Mouse (Mus musculus) hindbrain, embryonic 12.5 days (tissue): ENCODE results near the gene Alx3. TPM values are rescaled to one million over a fixed set of nuclear protein-coding genes. Genes with fewer than 3 reads are reported as not detected.
"Not testable (repeated sequence)": the region's sequence is repeated elsewhere in the genome, so short reads cannot be mapped to it uniquely, and the experiment has no call there.

Source experiments
- ATAC-seq: fragments of 200-750 bp; cut with Nextera tagmentation; 2 replicates; pipeline ENCODE4 v1.8.0; 2017; ENCODE audit warnings: moderate TSS enrichment; ENCODE audit not compliant: low FRiP score
- H3K27ac ChIP-seq: fragments of 300-500 bp; sonication (generic); 2 replicates; pipeline ENCODE4 v1.5.1; 2016; ENCODE audit warnings: mild to moderate bottlenecking
- H3K27me3 ChIP-seq: fragments of 300-500 bp; sonication (generic); 2 replicates; pipeline ENCODE4 v1.6.1; 2016; ENCODE audit warnings: mild to moderate bottlenecking
- H3K36me3 ChIP-seq: fragments of 300-500 bp; sonication (generic); 2 replicates; pipeline ENCODE4 v1.6.1; 2016; ENCODE audit warnings: mild to moderate bottlenecking
- H3K4me1 ChIP-seq: fragments of 300-500 bp; sonication (generic); 2 replicates; pipeline ENCODE4 v1.6.1; 2016
- H3K4me2 ChIP-seq: fragments of 300-500 bp; sonication (generic); replicated peaks from 2 replicates; pipeline ENCODE4 v1.6.1; 2016; ENCODE audit warnings: mild to moderate bottlenecking
- H3K4me3 ChIP-seq: fragments of 300-500 bp; sonication (generic); 2 replicates; pipeline ENCODE4 v1.5.1; 2016; ENCODE audit warnings: mild to moderate bottlenecking
- H3K9ac ChIP-seq: fragments of 300-500 bp; sonication (generic); 2 replicates; pipeline ENCODE4 v1.6.1; 2016; ENCODE audit warnings: mild to moderate bottlenecking, moderate library complexity
- H3K9me3 ChIP-seq: fragments of 300-500 bp; sonication (generic); replicated peaks from 2 replicates; pipeline ENCODE4 v1.6.1; 2016; ENCODE audit warnings: mild to moderate bottlenecking
- WGBS: fragments of 180-500 bp; shearing (Covaris S2); methylation state at CpG from one replicate; pipeline ENCODE4 v1.1.7; 2016; 5-methylcytosine and 5-hydroxymethylcytosine counted together
- polyA plus RNA-seq: library from polyadenylated mRNA; unstranded; fragments of >200 nt; fragmentation: Nextera tagmentation; extraction: Ambion mirVana; gene quantifications from 2 replicates; pipeline ENCODE4 v1.2.1, GENCODE M21; 2016

Gene Alx3
- polyA plus RNA-seq, 1 experiment from 2014 or later = 0.40 TPM

DNA sequence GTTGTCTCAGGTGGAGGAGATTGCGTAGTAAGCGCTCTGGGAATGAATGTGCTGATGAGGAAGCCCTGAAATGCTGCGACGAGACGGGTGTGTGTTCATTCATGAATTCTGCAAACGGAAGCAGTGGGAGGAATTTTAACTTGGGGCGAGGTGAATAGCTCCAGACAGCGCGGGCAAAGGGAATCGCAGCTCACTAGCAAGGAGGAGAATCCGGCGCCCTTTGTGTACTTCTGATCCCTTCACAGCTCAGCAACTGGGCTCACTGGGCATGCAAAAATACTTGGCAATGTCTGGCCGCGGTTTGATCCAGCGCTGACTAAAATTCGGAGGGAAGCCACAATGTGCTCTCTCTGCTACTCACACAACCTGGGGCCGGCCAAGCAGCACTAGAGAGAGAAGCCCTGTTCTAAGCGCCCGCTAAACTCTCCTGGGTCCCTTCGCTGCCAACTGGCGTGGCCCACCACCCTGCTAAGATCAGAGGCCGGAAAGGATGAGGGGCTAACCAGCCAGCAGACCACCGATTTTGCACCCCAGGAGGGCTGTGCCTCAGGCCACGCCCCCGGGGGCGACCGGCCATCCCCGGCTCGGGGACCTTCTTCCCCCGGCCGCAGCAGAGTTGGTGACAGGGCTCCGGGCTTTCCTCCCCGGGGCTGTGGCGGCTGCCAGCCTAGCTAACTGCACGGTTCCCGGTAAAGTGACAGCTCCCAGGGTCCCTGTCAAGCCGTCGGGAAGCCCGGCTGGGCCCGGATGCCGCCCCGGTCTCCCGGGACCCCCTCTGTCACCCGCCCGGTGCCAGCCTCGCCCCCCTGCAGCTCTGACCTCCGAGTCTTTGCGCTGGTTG, 36.1 kb downstream of the Alx3 start, which contains the start of gene Gm10961:
Gene Gm10961 (plus strand): TSS at position 641 of the 841 bp plus-strand sequence.
- Histone ChIP-seq H3K27ac (peak within 1 kb of the TSS; percentile 97), H3K4me1 (peaks cover 15% of the 10 kb centered on the region), H3K27me3 (no peaks in the 10 kb centered on the region), H3K9ac (peak within 1 kb of the TSS; percentile 93), H3K9me3 (no peaks in the 10 kb centered on the region), H3K36me3 (peaks cover 36% of the 10 kb centered on the region), H3K4me3 (peak within 1 kb of the TSS; percentile 87), H3K4me2 (peak within 1 kb of the TSS; percentile 70)
- WGBS = 1% methylated on average over 48 of the region's 48 CpGs
- ATAC-seq = peak; percentile 86

- Histone ChIP-seq H3K4me3 (peak within 1 kb of the TSS; percentile 87), H3K4me2 (peak within 1 kb of the TSS; percentile 70), H3K9ac (peak within 1 kb of the TSS; percentile 93), H3K27me3 (no peaks in the 10 kb centered on the region), H3K27ac (peak within 1 kb of the TSS; percentile 97), H3K36me3 (peaks cover 29% of the 10 kb centered on the region), H3K9me3 (no peaks in the 10 kb centered on the region), H3K4me1 (peaks cover 15% of the 10 kb centered on the region)
- WGBS = under 1% methylated on average over 35 of the region's 35 CpGs
- peak; percentile 93 for ATAC-seq
Observed at GRCm38 (mm10) chr3:107631523-107631958, 36.7 kb downstream of the Alx3 start, which contains the start of gene Strip1. Gene Strip1, minus strand, starts transcription at chr3:107631694.

- no peak overlapping the region for H3K4me3 ChIP-seq
- H3K36me3 ChIP-seq = peaks cover 17% of the 10 kb centered on the region
- no peak overlapping the region for H3K9ac ChIP-seq
- H3K27ac ChIP-seq = no peak overlapping the region
- H3K9me3 ChIP-seq = no peaks in the 10 kb centered on the region
- H3K27me3 ChIP-seq = no peaks in the 10 kb centered on the region
- no peak for ATAC-seq
- H3K4me1 ChIP-seq = peaks cover 15% of the 10 kb centered on the region
- 94% methylated on average over 4 of the region's 4 CpGs for WGBS
- no peak overlapping the region for H3K4me2 ChIP-seq
Observed at GRCm38 (mm10) chr3:107632786-107633185, 38.0 kb downstream of the Alx3 start.

- 92% methylated on average over 9 of the region's 9 CpGs for WGBS
- no peak for ATAC-seq
- Histone ChIP-seq H3K36me3 (peaks cover 8% of the 10 kb centered on the region; the same call in 1 of the 2 replicates), H3K9me3 (no peaks in the 10 kb centered on the region), H3K4me3 (no peak overlapping the region), H3K4me2 (no peak overlapping the region), H3K27ac (no peak overlapping the region), H3K27me3 (no peaks in the 10 kb centered on the region), H3K4me1 (peaks cover 11% of the 10 kb centered on the region), H3K9ac (no peak overlapping the region)
Observed at GRCm38 (mm10) chr3:107633906-107634305, 39.1 kb downstream of the Alx3 start.

DNA sequence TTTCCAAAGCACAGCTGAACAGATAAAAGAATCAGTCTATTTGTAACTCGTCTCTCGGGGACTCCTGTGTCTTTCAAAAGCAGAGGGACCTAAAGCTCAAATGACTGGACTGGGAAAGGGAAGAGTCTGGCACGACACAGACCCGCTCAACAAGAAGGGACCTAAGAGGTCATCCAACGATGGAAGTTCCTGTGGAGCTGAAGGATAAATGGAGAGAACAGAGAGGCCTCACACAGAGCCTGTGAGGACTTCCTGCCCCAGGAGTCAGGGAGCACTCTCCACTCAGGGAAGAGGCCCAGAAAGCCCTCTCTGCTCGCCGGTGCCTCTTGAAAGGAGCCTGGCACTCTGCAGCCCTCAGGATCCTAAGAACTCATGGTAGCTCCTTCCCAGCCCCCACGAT, 41.0 kb downstream of the Alx3 start:
- 49% methylated on average over 8 of the region's 8 CpGs for WGBS

DNA sequence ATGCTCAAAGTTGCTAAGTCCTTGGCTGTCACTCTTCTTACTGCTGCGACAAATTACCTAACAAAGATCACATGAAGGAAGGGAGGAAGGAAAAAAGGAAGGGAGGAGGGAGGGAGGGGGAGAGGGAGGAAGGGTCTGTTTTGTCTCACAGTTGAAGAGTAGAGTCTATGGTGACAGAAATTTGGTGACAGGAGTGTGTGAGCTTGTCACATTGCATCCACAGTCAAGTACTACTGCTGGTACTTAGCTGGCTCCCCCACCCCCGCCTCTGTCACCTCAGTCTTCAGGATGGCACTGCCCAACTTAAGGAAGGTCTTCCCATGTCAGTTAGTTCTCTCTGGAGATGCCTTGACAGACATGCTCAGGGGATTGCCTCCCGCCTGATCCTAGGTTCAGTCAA, 41.4 kb downstream of the Alx3 start:
- no peaks in the 10 kb centered on the region for H3K27me3 ChIP-seq
- H3K4me3 ChIP-seq = no peak overlapping the region
- ATAC-seq = no peak
- H3K9me3 ChIP-seq = no peaks in the 10 kb centered on the region
- H3K4me1 ChIP-seq = no peaks in the 10 kb centered on the region
- no peaks in the 10 kb centered on the region for H3K36me3 ChIP-seq
- H3K9ac ChIP-seq = no peak overlapping the region
- 85% methylated on average over 3 of the region's 3 CpGs for WGBS
- no peak overlapping the region for H3K4me2 ChIP-seq
- H3K27ac ChIP-seq = no peak overlapping the region

More for the DNA sequence above, 41.0 kb downstream of the Alx3 start:
- Histone ChIP-seq H3K27me3 (no peaks in the 10 kb centered on the region), H3K9me3 (no peaks in the 10 kb centered on the region), H3K4me1 (no peaks in the 10 kb centered on the region), H3K4me2 (no peak overlapping the region), H3K36me3 (no peaks in the 10 kb centered on the region), H3K9ac (no peak overlapping the region), H3K27ac (no peak overlapping the region), H3K4me3 (no peak overlapping the region)
- no peak for ATAC-seq

GRCm38 (mm10) chr3:107637606-107638172, 42.9 kb downstream of the Alx3 start:
- H3K4me3 ChIP-seq = no peak overlapping the region
- H3K36me3 ChIP-seq = no peaks in the 10 kb centered on the region
- no peak overlapping the region for H3K4me2 ChIP-seq
- H3K9me3 ChIP-seq = no peaks in the 10 kb centered on the region
- H3K27me3 ChIP-seq = no peaks in the 10 kb centered on the region
- peak; percentile 52 for ATAC-seq
- H3K27ac ChIP-seq = no peak overlapping the region
- WGBS = 65% methylated on average over 5 of the region's 5 CpGs
- no peak overlapping the region for H3K9ac ChIP-seq
- H3K4me1 ChIP-seq = no peaks in the 10 kb centered on the region

- no peak for ATAC-seq
- 94% methylated on average over 3 of the region's 3 CpGs for WGBS
- Histone ChIP-seq H3K9ac (no peak overlapping the region), H3K9me3 (no peaks in the 10 kb centered on the region), H3K4me1 (no peaks in the 10 kb centered on the region), H3K27ac (no peak overlapping the region), H3K27me3 (no peaks in the 10 kb centered on the region), H3K36me3 (no peaks in the 10 kb centered on the region), H3K4me3 (no peak overlapping the region), H3K4me2 (no peak overlapping the region)
Observed at GRCm38 (mm10) chr3:107646947-107647346, 52.1 kb downstream of the Alx3 start.

GRCm38 (mm10) chr3:107650276-107650675, 55.4 kb downstream of the Alx3 start:
- H3K4me2 ChIP-seq, H3K36me3 ChIP-seq, H3K9me3 ChIP-seq, H3K9ac ChIP-seq, H3K4me3 ChIP-seq, H3K4me1 ChIP-seq, ATAC-seq, H3K27ac ChIP-seq, H3K27me3 ChIP-seq: not testable (repeated sequence)
- 79% methylated on average over 5 of the region's 5 CpGs for WGBS

DNA sequence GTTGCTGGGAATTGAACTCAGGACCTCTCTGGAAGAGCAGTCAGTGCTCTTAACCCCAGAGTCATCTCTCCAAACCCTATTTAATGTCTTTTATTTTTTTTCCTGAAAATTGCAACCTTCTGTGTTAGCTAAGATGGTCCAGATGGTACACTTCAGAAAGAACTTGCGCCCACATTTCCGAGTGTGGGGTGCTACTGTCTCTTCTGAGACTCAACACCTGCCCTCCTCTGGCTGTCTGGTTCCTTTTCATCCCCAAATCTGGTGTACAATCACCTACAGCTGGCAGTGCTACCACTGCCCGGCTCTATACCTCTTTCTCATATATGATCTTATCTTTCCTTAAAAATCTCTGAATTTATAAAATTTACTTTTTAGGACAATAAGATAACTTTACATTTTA, 58.1 kb downstream of the Alx3 start:
- Histone ChIP-seq H3K9me3 (no peaks in the 10 kb centered on the region), H3K4me3 (no peak overlapping the region), H3K4me1 (no peaks in the 10 kb centered on the region), H3K27me3 (no peaks in the 10 kb centered on the region), H3K36me3 (no peaks in the 10 kb centered on the region), H3K27ac (no peak overlapping the region), H3K4me2 (no peak overlapping the region), H3K9ac (no peak overlapping the region)
- no peak for ATAC-seq
- 94% methylated on average over 3 of the region's 3 CpGs for WGBS

GRCm38 (mm10) chr3:107654861-107655260, 60.0 kb downstream of the Alx3 start:
- H3K9me3 ChIP-seq = no peaks in the 10 kb centered on the region
- no peak overlapping the region for H3K27ac ChIP-seq
- H3K27me3 ChIP-seq = no peaks in the 10 kb centered on the region
- H3K9ac ChIP-seq = no peak overlapping the region
- no peak overlapping the region for H3K4me3 ChIP-seq
- 86% methylated on average over 3 of the region's 3 CpGs for WGBS
- H3K4me2 ChIP-seq = no peak overlapping the region
- ATAC-seq = no peak
- peaks cover 6% of the 10 kb centered on the region for H3K36me3 ChIP-seq
- no peaks in the 10 kb centered on the region for H3K4me1 ChIP-seq
